Mouse (Mus musculus) layer of hippocampus, adult 18-20 months (tissue): ENCODE measurements around the gene Gjc2. TPM values are rescaled to one million over a fixed set of nuclear protein-coding genes. Genes with fewer than 3 reads are reported as not detected.

Source experiments
- total RNA-seq, 2 experiments: library from RNA; stranded (reverse); gene quantifications; 2 replicates each; pipeline ENCODE4 v1.2.3; 2021

Gene Gjc2
- total RNA-seq, 2 experiments from 2014 or later, result 11.9 to 13.6 TPM

Other genes with a start within 250 kb of the Gjc2 start
- gene Rnf187, start 244.3 kb downstream of the Gjc2 start, total RNA-seq, result 100 to 1,000 TPM; 493 to 502 TPM
- gene Hist3h2ba, start 234.3 kb downstream of the Gjc2 start, total RNA-seq, result 10 to 100 TPM; 82.1 to 87.0 TPM
- 10 to 100 TPM; 69.9 to 70.6 TPM for gene Hist3h2a, start 228.5 kb downstream of the Gjc2 start, total RNA-seq
- 1 to 10 TPM; 4.7 to 5.7 TPM for gene Trim17, start 228.5 kb downstream of the Gjc2 start, total RNA-seq
- gene Trim11, start 205.1 kb downstream of the Gjc2 start, total RNA-seq, result 10 to 100 TPM; 29.1 to 30.4 TPM
- gene Obscn, start 46.8 kb downstream of the Gjc2 start, total RNA-seq, result 1 to 10 TPM in 1 of 2 experiments, under 1 TPM in 1; 0.91 to 1.7 TPM
- gene Iba57, start 19.5 kb downstream of the Gjc2 start, total RNA-seq, result 1 to 10 TPM; 6.7 TPM
- gene Guk1, start 9.0 kb upstream of the Gjc2 start, total RNA-seq, result 100 to 1,000 TPM; 148 to 152 TPM
- 10 to 100 TPM; 35.9 to 42.8 TPM for gene Mrpl55, start 19.3 kb upstream of the Gjc2 start, total RNA-seq
- 10 to 100 TPM; 26.6 to 27.3 TPM for gene 2310033P09Rik, start 25.1 kb upstream of the Gjc2 start, total RNA-seq
- 100 to 1,000 TPM; 512 to 556 TPM for gene Arf1, start 45.1 kb upstream of the Gjc2 start, total RNA-seq
- under 1 TPM in 1 of 2 experiments, not detected in 1; 0.25 TPM for gene Wnt3a, start 107.5 kb upstream of the Gjc2 start, total RNA-seq
- gene Wnt9a, start 123.7 kb upstream of the Gjc2 start, total RNA-seq, result 1 to 10 TPM; 3.5 to 4.1 TPM
- gene Prss38, start 192.4 kb upstream of the Gjc2 start, total RNA-seq, result not detected